Mouse (Mus musculus) liver, adult 2 months (tissue): ENCODE data around the gene Nfkb2.

ENCODE experiments used
- CTCF ChIP-seq: fragments of 200-500 bp; IDR thresholded peaks from 2 replicates; pipeline ENCODE4 v1.5.1; 2011; ENCODE audit warnings: low read depth, low read length, control low read depth
- POLR2A ChIP-seq: fragments of 200-500 bp; IDR thresholded peaks from 2 replicates; pipeline ENCODE4 v1.6.1; 2011; ENCODE audit warnings: low read length, control low read depth; ENCODE audit not compliant: insufficient read depth; ENCODE audit errors: extremely low read depth

- TF ChIP-seq CTCF (no peak), POLR2A (peak; percentile 57; the same call in 1 of the 2 replicates)
Observed at GRCm38 (mm10) chr19:46305432-46306267, 1.5 kb downstream of the Nfkb2 start.
